Mouse (Mus musculus) thymus, adult 2 months (tissue): Measurements from ENCODE around the gene Matk.

ENCODE experiments used
- CTCF ChIP-seq: fragments of 200-500 bp; IDR thresholded peaks from 2 replicates; pipeline ENCODE4 v1.5.1; 2012; ENCODE audit warnings: mild to moderate bottlenecking, control low read depth, low read length, moderate library complexity, borderline replicate concordance; ENCODE audit not compliant: control insufficient read depth, poor library complexity, insufficient read depth; ENCODE audit errors: extremely low read depth
- POLR2A ChIP-seq: fragments of 200-500 bp; IDR thresholded peaks from 2 replicates; pipeline ENCODE4 v1.6.1; 2012; ENCODE audit warnings: mild to moderate bottlenecking, low read length, control low read depth, moderate library complexity; ENCODE audit not compliant: control insufficient read depth, poor library complexity, insufficient read depth; ENCODE audit errors: extremely low read depth

GRCm38 (mm10) chr10:81259225-81259884, 6.6 kb downstream of the Matk start:
- TF ChIP-seq CTCF (no peak), POLR2A (no peak)
